Mouse (Mus musculus) neural tube, postnatal 0 days (tissue): Measurements from ENCODE around the gene 4931400O07Rik. TPM values are rescaled to one million over a fixed set of nuclear protein-coding genes. Genes with fewer than 3 reads are reported as not detected.

ENCODE experiments used
- polyA plus RNA-seq: library from polyadenylated mRNA; unstranded; fragments of >200 nt; fragmentation: Nextera tagmentation; extraction: Ambion mirVana; gene quantifications from 2 replicates; pipeline ENCODE4 v1.2.1, GENCODE M21; 2015

4931400O07Rik gene
- polyA plus RNA-seq, result not detected in 2 replicates

DNA sequence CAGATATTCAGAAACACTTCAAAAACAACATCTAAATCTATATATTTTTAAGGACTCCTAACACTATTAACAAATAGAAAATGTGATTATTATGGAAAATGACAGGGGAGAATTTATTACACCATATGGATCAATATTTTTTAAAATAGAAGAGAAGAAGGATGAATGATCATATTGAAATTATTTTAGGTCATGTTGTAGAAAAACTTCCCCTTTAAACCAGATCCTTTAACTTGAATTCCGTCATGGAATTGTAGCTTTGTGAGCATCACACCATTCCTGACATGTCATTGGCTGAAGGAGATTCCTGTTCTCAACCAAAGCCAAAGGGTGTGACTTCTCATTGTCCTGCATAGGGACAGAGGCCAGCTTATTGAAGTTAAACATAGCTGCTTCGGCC is at the start of gene 4931400O07Rik:
TSS of gene 4931400O07Rik (plus strand) at position 301 of the 400 bp plus-strand sequence.

Other genes with a start within 250 kb of the 4931400O07Rik start
- not detected in 2 replicates for gene 4933402E13Rik, start 184.5 kb upstream of the 4931400O07Rik start, polyA plus RNA-seq